Mouse (Mus musculus) forebrain, embryonic 16.5 days (tissue): ENCODE data around the gene Gpn2. TPM values are rescaled to one million over a fixed set of nuclear protein-coding genes. Genes with fewer than 3 reads are reported as not detected.
A peak's percentile ranks its signal among the peaks of the same experiment; 100 is the strongest.

Experiments
- ATAC-seq: fragments of 200-750 bp; cut with Nextera tagmentation; 2 replicates; pipeline ENCODE4 v1.8.0; 2017; ENCODE audit warnings: mild to moderate bottlenecking, moderate library complexity
- H3K27ac ChIP-seq: fragments of 300-500 bp; sonication (generic); 2 replicates; pipeline ENCODE4 v1.5.1; 2014; ENCODE audit warnings: low read length, control low read depth
- H3K27me3 ChIP-seq: fragments of 300-500 bp; sonication (generic); replicated peaks from 2 replicates; pipeline ENCODE4 v1.6.1; 2014; ENCODE audit warnings: low read length; ENCODE audit not compliant: control insufficient read depth, insufficient read depth
- H3K36me3 ChIP-seq: fragments of 300-500 bp; sonication (generic); 2 replicates; pipeline ENCODE4 v1.6.1; 2014; ENCODE audit not compliant: control insufficient read depth, insufficient read depth
- H3K4me1 ChIP-seq: fragments of 300-500 bp; sonication (generic); replicated peaks from 2 replicates; pipeline ENCODE4 v1.6.1; 2014; ENCODE audit warnings: low read length; ENCODE audit not compliant: control insufficient read depth, insufficient read depth
- H3K4me2 ChIP-seq: fragments of 300-500 bp; sonication (generic); 2 replicates; pipeline ENCODE4 v1.6.1; 2014; ENCODE audit warnings: mild to moderate bottlenecking, low read length, control low read depth
- H3K4me3 ChIP-seq: fragments of 300-500 bp; sonication (generic); replicated peaks from 2 replicates; pipeline ENCODE4 v1.5.1; 2014; ENCODE audit warnings: mild to moderate bottlenecking, low read length, control low read depth
- H3K9ac ChIP-seq: fragments of 300-500 bp; sonication (generic); replicated peaks from 2 replicates; pipeline ENCODE4 v1.6.1; 2014; ENCODE audit warnings: low read depth, low read length, control low read depth
- H3K9me3 ChIP-seq: fragments of 300-500 bp; sonication (generic); 2 replicates; pipeline ENCODE4 v1.6.1; 2016; ENCODE audit warnings: low read length; ENCODE audit not compliant: control insufficient read depth
- WGBS: fragments of 180-500 bp; shearing (Covaris S2); extraction: QIAGEN DNeasy Blood & Tissue Kit; methylation state at CpG from one replicate; pipeline ENCODE4 v1.1.7; 2014; 5-methylcytosine and 5-hydroxymethylcytosine counted together
- polyA plus RNA-seq: library from polyadenylated mRNA; unstranded; fragments of >200 nt; fragmentation: Nextera tagmentation; extraction: Ambion mirVana; gene quantifications from 2 replicates; pipeline ENCODE4 v1.2.1, GENCODE M21; 2015

The Gpn2 gene
- polyA plus RNA-seq, 1 experiment from 2014 or later: 22.9 TPM

- H3K27me3 ChIP-seq: peaks cover 26% of the 10 kb centered on the region
- 94% methylated on average over 7 of the region's 7 CpGs for WGBS
- no peaks in the 10 kb centered on the region for H3K36me3 ChIP-seq
- H3K27ac ChIP-seq: no peak overlapping the region
- H3K4me3 ChIP-seq: no peak overlapping the region
- H3K4me2 ChIP-seq: no peak overlapping the region
- peaks cover 9% of the 10 kb centered on the region for H3K4me1 ChIP-seq
- no peaks in the 10 kb centered on the region for H3K9me3 ChIP-seq
- no peak overlapping the region for H3K9ac ChIP-seq
- no peak for ATAC-seq
These were observed 20.0 kb downstream of the Gpn2 start for GRCm38 (mm10) chr4:133604175-133604574.

- Histone ChIP-seq H3K4me1 (peaks cover 2% of the 10 kb centered on the region; the same call in 1 of the 2 replicates), H3K36me3 (no peaks in the 10 kb centered on the region), H3K4me2 (no peak overlapping the region), H3K4me3 (no peak overlapping the region), H3K27ac (no peak overlapping the region), H3K27me3 (peaks cover 19% of the 10 kb centered on the region), H3K9ac (no peak overlapping the region), H3K9me3 (no peaks in the 10 kb centered on the region)
- WGBS: 65% methylated on average over 6 of the region's 6 CpGs
- ATAC-seq: no peak
These were observed 20.7 kb downstream of the Gpn2 start for GRCm38 (mm10) chr4:133604856-133605255.

DNA sequence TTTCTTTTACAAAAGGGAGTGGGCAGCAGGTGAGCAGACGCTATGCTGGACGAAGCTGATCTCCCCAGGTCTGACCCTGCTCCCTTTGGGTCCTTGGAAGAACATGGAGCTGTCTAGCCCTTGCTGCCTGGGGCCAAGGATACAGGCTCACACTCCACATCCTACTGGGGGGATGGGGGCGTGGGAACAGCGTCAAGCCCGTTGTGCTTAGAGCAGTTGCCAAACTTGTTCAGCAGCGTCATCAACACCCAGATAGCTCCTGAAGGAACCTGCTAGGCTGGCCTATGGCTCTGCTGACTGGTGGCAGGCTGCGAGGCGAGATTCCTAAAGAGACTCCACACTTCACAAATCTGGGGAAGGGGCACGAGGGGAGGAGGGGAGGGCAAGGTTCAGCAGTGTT lies 21.2 kb downstream of the Gpn2 start:
- Histone ChIP-seq H3K27ac (no peak overlapping the region), H3K4me2 (no peak overlapping the region), H3K36me3 (no peaks in the 10 kb centered on the region), H3K9me3 (no peaks in the 10 kb centered on the region), H3K9ac (no peak overlapping the region), H3K4me1 (no peaks in the 10 kb centered on the region), H3K4me3 (no peak overlapping the region), H3K27me3 (peaks cover 14% of the 10 kb centered on the region)
- no peak for ATAC-seq
- WGBS: 56% methylated on average over 9 of the region's 9 CpGs

DNA sequence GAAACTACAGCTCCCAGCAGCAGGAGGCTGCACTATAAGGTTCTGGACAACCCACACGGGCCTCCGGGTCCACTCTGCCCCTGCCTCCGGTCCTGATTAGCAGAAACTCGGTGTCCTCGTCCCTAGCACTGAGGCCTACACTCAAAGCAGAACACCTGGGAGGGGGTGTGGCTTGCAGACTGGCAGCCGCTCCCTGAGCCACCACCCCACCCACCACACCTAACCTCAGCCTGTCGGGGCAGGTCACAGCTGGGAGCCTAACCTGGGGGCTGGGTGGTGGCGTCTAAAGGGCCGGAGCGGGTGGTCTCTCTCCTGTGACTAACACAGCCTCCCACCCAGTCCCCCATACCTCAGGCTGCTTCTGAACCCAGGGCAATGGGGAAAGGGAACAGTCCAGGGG lies 23.1 kb downstream of the Gpn2 start:
- 90% methylated on average over 10 of the region's 10 CpGs for WGBS
- H3K36me3 ChIP-seq: peaks cover 5% of the 10 kb centered on the region

DNA sequence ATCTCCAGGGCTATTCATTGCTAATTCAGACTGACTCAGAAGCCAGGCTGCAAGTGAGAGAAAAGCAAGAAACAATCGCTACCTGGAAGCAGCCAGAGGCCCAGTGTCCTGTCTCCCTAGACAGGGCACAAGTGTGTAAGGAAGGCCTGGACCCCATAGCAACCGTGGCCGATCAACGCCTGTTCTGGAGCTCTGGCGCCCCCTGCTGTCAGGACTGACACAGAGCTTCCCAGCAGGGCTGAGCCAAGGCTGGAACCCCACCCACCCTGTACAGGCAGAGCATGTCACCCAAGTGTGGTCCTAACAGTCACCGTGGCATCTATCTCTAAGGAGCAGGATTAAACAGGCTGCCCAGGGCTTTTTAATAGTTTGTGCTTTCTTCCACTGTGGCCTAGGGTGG lies 25.6 kb downstream of the Gpn2 start:
- H3K9ac ChIP-seq: no peak overlapping the region
- no peaks in the 10 kb centered on the region for H3K4me1 ChIP-seq
- H3K36me3 ChIP-seq: peaks cover 10% of the 10 kb centered on the region
- WGBS: 14% methylated on average over 6 of the region's 6 CpGs
- 0 out of 2 replicates have a peak, but pooled peaks cover 2% of the 10 kb centered on the region for H3K9me3 ChIP-seq
- no peak overlapping the region for H3K4me2 ChIP-seq
- peak; percentile 31; the same call in 1 of the 2 replicates for ATAC-seq
- no peak overlapping the region for H3K4me3 ChIP-seq
- H3K27ac ChIP-seq: no peak overlapping the region
- no peaks in the 10 kb centered on the region for H3K27me3 ChIP-seq

More for the DNA sequence above, 23.1 kb downstream of the Gpn2 start:
- Histone ChIP-seq H3K9ac (no peak overlapping the region), H3K27ac (no peak overlapping the region), H3K4me2 (no peak overlapping the region), H3K27me3 (peaks cover 3% of the 10 kb centered on the region), H3K9me3 (0 out of 2 replicates have a peak, but pooled peaks cover 2% of the 10 kb centered on the region), H3K4me1 (no peaks in the 10 kb centered on the region), H3K4me3 (no peak overlapping the region)
- no peak for ATAC-seq

- no peaks in the 10 kb centered on the region for H3K4me1 ChIP-seq
- no peak overlapping the region for H3K9ac ChIP-seq
- 0 out of 2 replicates have a peak, but pooled peaks cover 2% of the 10 kb centered on the region for H3K9me3 ChIP-seq
- H3K4me2 ChIP-seq: no peak overlapping the region
- ATAC-seq: no peak
- no peak overlapping the region for H3K4me3 ChIP-seq
- H3K27me3 ChIP-seq: no peaks in the 10 kb centered on the region
- WGBS: over 99% methylated on average over 5 of the region's 5 CpGs
- H3K36me3 ChIP-seq: peaks cover 10% of the 10 kb centered on the region
- no peak overlapping the region for H3K27ac ChIP-seq
These were observed 27.7 kb downstream of the Gpn2 start for GRCm38 (mm10) chr4:133611815-133612214.

DNA sequence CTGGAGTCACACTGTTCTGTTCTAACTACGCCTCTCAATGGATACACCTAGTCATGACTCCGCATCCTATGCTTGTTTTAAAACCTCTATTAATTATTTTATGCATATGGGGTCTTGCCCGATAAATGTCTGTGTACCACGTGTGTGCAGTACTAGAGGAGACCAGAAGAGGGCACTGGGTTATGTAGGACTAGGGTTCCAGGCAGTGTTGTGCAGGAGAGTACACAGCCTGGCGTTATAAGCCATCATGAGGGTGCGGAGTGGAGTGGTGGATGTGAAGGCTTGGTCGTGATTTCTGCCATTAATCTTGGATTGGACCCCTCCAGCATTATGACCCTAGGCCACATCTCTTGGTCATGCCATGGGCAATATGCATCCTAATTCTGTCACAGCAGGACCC lies 28.3 kb downstream of the Gpn2 start:
- Histone ChIP-seq H3K27me3 (no peaks in the 10 kb centered on the region), H3K9ac (no peak overlapping the region), H3K36me3 (peaks cover 10% of the 10 kb centered on the region), H3K27ac (no peak overlapping the region), H3K4me1 (no peaks in the 10 kb centered on the region), H3K4me2 (no peak overlapping the region), H3K4me3 (no peak overlapping the region), H3K9me3 (0 out of 2 replicates have a peak, but pooled peaks cover 2% of the 10 kb centered on the region)
- WGBS: 97% methylated on average over 7 of the region's 7 CpGs
- ATAC-seq: no peak

GRCm38 (mm10) chr4:133613026-133613425 lies 28.9 kb downstream of the Gpn2 start:
- Histone ChIP-seq H3K9me3 (0 out of 2 replicates have a peak, but pooled peaks cover 2% of the 10 kb centered on the region), H3K9ac (no peak overlapping the region), H3K36me3 (peaks cover 10% of the 10 kb centered on the region), H3K27me3 (no peaks in the 10 kb centered on the region), H3K4me3 (no peak overlapping the region), H3K4me1 (no peaks in the 10 kb centered on the region), H3K27ac (no peak overlapping the region), H3K4me2 (no peak overlapping the region)
- no peak for ATAC-seq
- 89% methylated on average over 8 of the region's 8 CpGs for WGBS

GRCm38 (mm10) chr4:133613867-133614266 lies 29.7 kb downstream of the Gpn2 start:
- Histone ChIP-seq H3K4me3 (no peak overlapping the region), H3K27me3 (no peaks in the 10 kb centered on the region), H3K4me2 (no peak overlapping the region), H3K36me3 (peaks cover 10% of the 10 kb centered on the region), H3K9ac (no peak overlapping the region), H3K27ac (no peak overlapping the region), H3K9me3 (0 out of 2 replicates have a peak, but pooled peaks cover 2% of the 10 kb centered on the region), H3K4me1 (no peaks in the 10 kb centered on the region)
- no peak for ATAC-seq
- WGBS: 93% methylated on average over 4 of the region's 4 CpGs

DNA sequence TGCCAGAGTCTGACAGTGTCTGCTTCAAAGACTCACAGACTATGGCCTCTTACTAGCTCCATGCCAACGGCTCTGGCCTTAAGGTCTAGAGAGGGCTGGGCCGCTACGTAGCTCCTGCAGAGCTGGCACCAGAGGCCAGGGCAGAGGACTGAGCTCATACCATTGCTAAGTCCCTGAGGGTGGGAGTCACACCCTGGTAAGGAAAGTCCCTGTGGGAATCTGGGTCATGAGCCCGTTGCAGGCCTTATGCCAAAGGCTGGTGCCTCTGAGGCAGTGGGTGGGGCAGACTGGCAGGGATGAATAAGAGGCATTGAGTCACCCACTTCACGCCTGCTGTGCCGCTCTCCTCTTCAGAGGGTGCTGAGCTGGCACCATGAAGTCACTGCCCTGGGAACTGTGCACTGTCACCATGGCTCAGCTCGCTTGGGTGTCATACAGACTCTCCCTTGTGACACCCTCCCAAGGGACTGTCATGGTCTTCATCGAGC lies 30.2 kb downstream of the Gpn2 start:
- Histone ChIP-seq H3K9me3 (0 out of 2 replicates have a peak, but pooled peaks cover 2% of the 10 kb centered on the region), H3K9ac (no peak overlapping the region)

More for the DNA sequence above, 30.2 kb downstream of the Gpn2 start:
- H3K27ac ChIP-seq: no peak overlapping the region
- no peak overlapping the region for H3K4me2 ChIP-seq
- 0 out of 2 replicates have a peak, but pooled peaks have one; percentile 23 for ATAC-seq
- no peaks in the 10 kb centered on the region for H3K27me3 ChIP-seq
- H3K4me1 ChIP-seq: no peaks in the 10 kb centered on the region; the same call in 1 of the 2 replicates
- H3K36me3 ChIP-seq: peaks cover 10% of the 10 kb centered on the region
- no peak overlapping the region for H3K4me3 ChIP-seq
- 91% methylated on average over 8 of the region's 8 CpGs for WGBS
